ENCODE assay signal across 8 mouse cellular contexts in the genomic region with DNA sequence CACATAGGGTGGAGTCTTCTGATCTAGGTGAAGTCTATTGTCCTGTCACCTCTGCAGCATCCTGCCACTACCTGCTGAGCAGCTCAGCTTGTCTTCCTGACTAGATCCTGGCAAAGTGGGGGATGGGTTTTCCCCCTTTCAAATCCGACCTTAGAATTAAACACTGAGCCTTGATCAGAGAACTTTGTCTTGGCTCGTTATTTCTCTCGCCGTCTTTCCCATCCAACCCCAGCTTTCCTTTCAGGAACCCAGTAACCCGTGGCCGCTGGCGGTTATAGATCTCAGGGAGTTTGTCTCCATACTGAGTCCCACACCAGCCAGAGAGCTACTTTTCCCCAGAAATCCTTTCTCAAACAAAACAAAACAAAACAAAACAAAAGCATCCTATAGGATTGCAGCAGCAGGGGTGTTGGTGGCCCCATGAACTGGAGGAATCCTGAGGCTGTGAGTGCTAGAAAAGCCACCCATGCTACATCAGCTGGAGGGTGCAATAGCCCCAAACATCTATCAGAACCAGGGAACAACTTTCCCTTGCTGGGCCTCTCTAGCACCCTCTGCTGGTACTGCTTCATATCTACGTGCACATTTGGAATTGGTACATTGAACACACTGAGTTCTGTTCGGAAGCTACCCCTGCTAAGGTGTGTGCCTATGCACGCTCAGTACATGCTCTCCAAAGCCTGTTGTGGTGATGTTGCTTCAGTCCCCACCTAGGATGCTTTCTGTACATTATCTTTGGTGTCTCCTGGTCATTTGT. TPM values are rescaled to one million over a fixed set of nuclear protein-coding genes. Genes with fewer than 3 reads are reported as not detected.
DNase-seq lines count a peak whose midpoint lies in the region; ATAC-seq lines count a peak whose summit lies in the region.
"Had no signal": no experiment of that assay in that cellular context is flagged by ENCODE, and none has a peak within 500 bp of the region (broad histone marks: within the 10 kb centered on the region; RNA-seq: fewer than 3 reads in every experiment).

No protein-coding gene starts in this region.

- no peak overlapping the region for H3K4me3 ChIP-seq in intestine, embryonic 16.5 days (ENCODE audit: low read length)
- no peak overlapping the region for H3K4me3 ChIP-seq in limb, embryonic 10.5 days
- H3K4me3 ChIP-seq: heart, embryonic 15.5 days had no signal

- 82% methylated on average over 10 of the region's 10 CpGs for WGBS in intestine, embryonic 16.5 days
- WGBS in limb, embryonic 10.5 days = 88% methylated on average over 10 of the region's 10 CpGs

- peak; percentile 22 to 26 for DNase-seq in urinary bladder, adult 18-20 months (ENCODE audit: low spot score in 2 of 2)
- DNase-seq in urinary bladder, postnatal 10 days (ENCODE audit: low spot score) = no peak
- DNase-seq in adrenal gland, adult 2 months = peak; percentile 56
- peak; percentile 61 for DNase-seq in embryo, embryonic 11 days
- peak; percentile 60 for DNase-seq in limb, embryonic 10.5 days (ENCODE audit: low spot score)
- peak; percentile 61 for DNase-seq in right cerebral cortex, postnatal 14 days

- 0 out of 2 replicates have a peak, but pooled peaks have one; percentile 20 for ATAC-seq in intestine, embryonic 16.5 days

- 0 out of 2 replicates have a peak, but pooled peaks cover 5% of the 10 kb centered on the region for H3K9me3 ChIP-seq in intestine, embryonic 16.5 days (ENCODE audit: control insufficient read depth, low read length)
- no peaks in the 10 kb centered on the region for H3K9me3 ChIP-seq in limb, embryonic 10.5 days (replicated peaks)
- H3K9me3 ChIP-seq: heart, embryonic 15.5 days had no signal

- no peak overlapping the region for H3K4me2 ChIP-seq in intestine, embryonic 16.5 days (ENCODE audit: low read depth, low read length)
- H3K4me2 ChIP-seq: heart, embryonic 15.5 days had no signal

- H3K9ac ChIP-seq in intestine, embryonic 16.5 days (ENCODE audit: low read depth, low read length) = no peak overlapping the region
- H3K9ac ChIP-seq: heart, embryonic 15.5 days had no signal

- H3K36me3 ChIP-seq in intestine, embryonic 16.5 days (ENCODE audit: control insufficient read depth, insufficient read depth, low read length) = no peaks in the 10 kb centered on the region
- H3K36me3 ChIP-seq in limb, embryonic 10.5 days = no peaks in the 10 kb centered on the region
- H3K36me3 ChIP-seq: heart, embryonic 15.5 days had no signal

- no peaks in the 10 kb centered on the region for H3K27me3 ChIP-seq in intestine, embryonic 16.5 days (replicated peaks; ENCODE audit: control insufficient read depth, insufficient read depth, low read length)
- H3K27me3 ChIP-seq in limb, embryonic 10.5 days (ENCODE audit: low read depth, poor library complexity, severe bottlenecking) = no peaks in the 10 kb centered on the region
- H3K27me3 ChIP-seq: heart, embryonic 15.5 days had no signal

- H3K4me1 ChIP-seq in intestine, embryonic 16.5 days (ENCODE audit: control insufficient read depth, insufficient read depth, low read length) = no peaks in the 10 kb centered on the region
- H3K4me1 ChIP-seq in limb, embryonic 10.5 days = peaks cover 5% of the 10 kb centered on the region
- H3K4me1 ChIP-seq: heart, embryonic 15.5 days had no signal

- no peak overlapping the region for H3K27ac ChIP-seq in intestine, embryonic 16.5 days (ENCODE audit: low read length)
- H3K27ac ChIP-seq in limb, embryonic 10.5 days = no peak overlapping the region
- H3K27ac ChIP-seq: heart, embryonic 15.5 days had no signal

RNA-seq across cellular contexts. Expression of gene Msh2, which starts 6.9 kb away (rescaled TPM):
- total RNA-seq in adrenal gland, adult 2 months (2021) = 10 to 100 TPM; 16.8 to 21.6 TPM
- 2.3 and 6.1 TPM in 2 replicates for polyA plus RNA-seq in adrenal gland, adult 2 months (2012; rRNA removed)
- 55.0 and 59.5 TPM in 2 replicates for polyA plus RNA-seq in intestine, embryonic 16.5 days (2015; fragmentation: Nextera tagmentation; extraction: Ambion mirVana)
- 120 and 130 TPM in 2 replicates for polyA plus RNA-seq in limb, embryonic 10.5 days (2016; fragmentation: Nextera tagmentation; extraction: Ambion mirVana)

RNA-seq across cellular contexts. Expression of gene Epcam, which starts 29.5 kb away (rescaled TPM):
- total RNA-seq in adrenal gland, adult 2 months (2021) = under 1 TPM; 0.35 to 0.38 TPM
- polyA plus RNA-seq in adrenal gland, adult 2 months (2012; rRNA removed) = 0.22 TPM in 1 of 2 replicates, not detected in the other
- 1,152 and 1,162 TPM in 2 replicates for polyA plus RNA-seq in intestine, embryonic 16.5 days (2015; fragmentation: Nextera tagmentation; extraction: Ambion mirVana)
- polyA plus RNA-seq in limb, embryonic 10.5 days (2016; fragmentation: Nextera tagmentation; extraction: Ambion mirVana) = 48.6 and 54.2 TPM in 2 replicates

Comparison
In these comparisons a context has a peak if more than half of its experiments do, and no peak if none do; other contexts are left out.
1. RNA of gene Epcam, which starts 29.5 kb away (polyA plus RNA-seq): 1,152 to 1,162 TPM in intestine, embryonic 16.5 days and 48.6 to 54.2 TPM in limb, embryonic 10.5 days; 0.22 TPM in adrenal gland, adult 2 months; every median in the first group is over 10 times any median in the second.